Comparison of ENCODE assay signal across 13 mouse cellular contexts in genomic region chr17:13309182-13309631, GRCm38 (mm10). TPM values are rescaled to one million over a fixed set of nuclear protein-coding genes. Genes with fewer than 3 reads are reported as not detected.
DNase-seq lines count a peak whose midpoint lies in the region; ATAC-seq and TF ChIP-seq lines count a peak whose summit lies in the region.
"Not testable (repeated sequence)": the region's sequence is repeated elsewhere in the genome, so short reads cannot be mapped to it uniquely, and the experiment has no call there.
"Had no signal": no experiment of that assay in that cellular context is flagged by ENCODE, and none has a peak within 500 bp of the region (broad histone marks: within the 10 kb centered on the region; RNA-seq: fewer than 3 reads in every experiment).

No protein-coding gene starts in this region.

- not testable (repeated sequence) for TF ChIP-seq CTCF in kidney, postnatal 0 days (IDR thresholded peaks at IDR 0.05; ENCODE audit: low read depth); lung, postnatal 0 days (IDR thresholded peaks at IDR 0.05)

- H3K4me3 ChIP-seq in forebrain, embryonic 15.5 days; heart, embryonic 16.5 days (ENCODE audit: low read length); intestine, embryonic 16.5 days (ENCODE audit: low read length); kidney, postnatal 0 days (replicated peaks; ENCODE audit: low read depth, low read length); liver, embryonic 11.5 days (ENCODE audit: low read depth, low read length); lung, postnatal 0 days (ENCODE audit: low read depth, low read length); stomach, embryonic 14.5 days (ENCODE audit: low read depth, low read length): not testable (repeated sequence)

- WGBS in forebrain, embryonic 15.5 days: 92% methylated on average over 10 of the region's 10 CpGs
- WGBS in heart, embryonic 16.5 days: 84% methylated on average over 10 of the region's 10 CpGs
- 90% methylated on average over 10 of the region's 10 CpGs for WGBS in intestine, embryonic 16.5 days
- 87% methylated on average over 10 of the region's 10 CpGs for WGBS in kidney, postnatal 0 days
- WGBS in liver, embryonic 11.5 days: 84% methylated on average over 10 of the region's 10 CpGs
- 90% methylated on average over 10 of the region's 10 CpGs for WGBS in lung, postnatal 0 days
- 89% methylated on average over 10 of the region's 10 CpGs for WGBS in stomach, embryonic 14.5 days

- H3K4me1 ChIP-seq in forebrain, embryonic 15.5 days; heart, embryonic 16.5 days (ENCODE audit: control insufficient read depth, insufficient read depth, low read length); intestine, embryonic 16.5 days (ENCODE audit: control insufficient read depth, insufficient read depth, low read length); kidney, postnatal 0 days (replicated peaks; ENCODE audit: insufficient read depth, low read length); liver, embryonic 11.5 days (replicated peaks; ENCODE audit: control insufficient read depth, insufficient read depth, low read length); lung, postnatal 0 days (ENCODE audit: insufficient read depth, low read depth, low read length); stomach, embryonic 14.5 days (ENCODE audit: control insufficient read depth, insufficient read depth, low read length): not testable (repeated sequence)

- peak; percentile 20; the same call in 1 of the 2 replicates for ATAC-seq in forebrain, embryonic 15.5 days (replicated peaks)
- ATAC-seq in heart, embryonic 16.5 days (replicated peaks; ENCODE audit: extremely low read depth, insufficient read depth, low FRiP score): 0 out of 2 replicates have a peak, but pooled peaks have one; percentile 19
- peak; percentile 80 for ATAC-seq in intestine, embryonic 16.5 days
- ATAC-seq in kidney, postnatal 0 days (replicated peaks; ENCODE audit: low FRiP score, low read depth): peak; percentile 52
- ATAC-seq in liver, embryonic 11.5 days (replicated peaks; ENCODE audit: low FRiP score): peak; percentile 24; the same call in 1 of the 2 replicates
- peak; percentile 32; the same call in 1 of the 2 replicates for ATAC-seq in lung, postnatal 0 days
- ATAC-seq in stomach, embryonic 14.5 days (ENCODE audit: insufficient number of reproducible peaks, insufficient read depth, low FRiP score, low read depth): peak; percentile 38; the same call in 1 of the 2 replicates

- not testable (repeated sequence) for TF ChIP-seq EP300 in lung, postnatal 0 days (IDR thresholded peaks at IDR 0.05)

- not testable (repeated sequence) for H3K27ac ChIP-seq in forebrain, embryonic 15.5 days (replicated peaks); heart, embryonic 16.5 days (ENCODE audit: low read length); intestine, embryonic 16.5 days (ENCODE audit: low read length); kidney, postnatal 0 days; liver, embryonic 11.5 days (ENCODE audit: low read depth, low read length); lung, postnatal 0 days (ENCODE audit: low read length); stomach, embryonic 14.5 days (ENCODE audit: low read length)

- H3K27me3 ChIP-seq in forebrain, embryonic 15.5 days; heart, embryonic 16.5 days (ENCODE audit: control insufficient read depth, insufficient read depth, low read length); intestine, embryonic 16.5 days (replicated peaks; ENCODE audit: control insufficient read depth, insufficient read depth, low read length); kidney, postnatal 0 days (ENCODE audit: insufficient read depth, low read length); liver, embryonic 11.5 days (replicated peaks; ENCODE audit: control insufficient read depth, insufficient read depth, low read length); lung, postnatal 0 days (replicated peaks; ENCODE audit: insufficient read depth, low read length); stomach, embryonic 14.5 days (ENCODE audit: control insufficient read depth, insufficient read depth, low read length): not testable (repeated sequence)

- H3K9me3 ChIP-seq in forebrain, embryonic 15.5 days: peaks cover 16% of the 10 kb centered on the region
- H3K9me3 ChIP-seq in heart, embryonic 16.5 days (replicated peaks; ENCODE audit: control insufficient read depth, low read length): peaks cover 33% of the 10 kb centered on the region
- H3K9me3 ChIP-seq in intestine, embryonic 16.5 days (ENCODE audit: control insufficient read depth, low read length): peaks cover 17% of the 10 kb centered on the region
- 0 out of 2 replicates have a peak, but pooled peaks cover 11% of the 10 kb centered on the region for H3K9me3 ChIP-seq in kidney, postnatal 0 days (replicated peaks; ENCODE audit: low read length)
- peaks cover 24% of the 10 kb centered on the region for H3K9me3 ChIP-seq in liver, embryonic 11.5 days (ENCODE audit: control insufficient read depth, low read length)
- peaks cover 16% of the 10 kb centered on the region; the same call in 1 of the 2 replicates for H3K9me3 ChIP-seq in lung, postnatal 0 days (ENCODE audit: low read length)
- H3K9me3 ChIP-seq in stomach, embryonic 14.5 days (ENCODE audit: control insufficient read depth, low read depth, low read length): peaks cover 17% of the 10 kb centered on the region; the same call in 1 of the 2 replicates

- peak; percentile 45 for DNase-seq in 3134 (ENCODE audit: extremely low read depth, insufficient read length, low spot score)
- not testable (repeated sequence) for DNase-seq in kidney, postnatal 0 days (ENCODE audit: low spot score); liver, embryonic 11.5 days (ENCODE audit: low spot score); lung, postnatal 0 days (ENCODE audit: low spot score)

- H3K4me2 ChIP-seq in forebrain, embryonic 15.5 days (replicated peaks); heart, embryonic 16.5 days (ENCODE audit: low read depth, low read length); intestine, embryonic 16.5 days (ENCODE audit: low read depth, low read length); kidney, postnatal 0 days (ENCODE audit: low read length); liver, embryonic 11.5 days; lung, postnatal 0 days (replicated peaks; ENCODE audit: low read depth, low read length); stomach, embryonic 14.5 days (replicated peaks; ENCODE audit: low read depth, low read length): not testable (repeated sequence)

- not testable (repeated sequence) for H3K9ac ChIP-seq in forebrain, embryonic 15.5 days (replicated peaks); heart, embryonic 16.5 days (ENCODE audit: low read length); intestine, embryonic 16.5 days (ENCODE audit: low read depth, low read length); kidney, postnatal 0 days (ENCODE audit: low read depth, low read length); liver, embryonic 11.5 days (ENCODE audit: low read depth, low read length); lung, postnatal 0 days (replicated peaks; ENCODE audit: low read depth); stomach, embryonic 14.5 days (replicated peaks; ENCODE audit: low read depth, low read length)

- not testable (repeated sequence) for H3K36me3 ChIP-seq in forebrain, embryonic 15.5 days; heart, embryonic 16.5 days (ENCODE audit: control insufficient read depth, insufficient read depth); intestine, embryonic 16.5 days (ENCODE audit: control insufficient read depth, insufficient read depth, low read length); kidney, postnatal 0 days (ENCODE audit: insufficient read depth, low read length); liver, embryonic 11.5 days (ENCODE audit: control insufficient read depth, insufficient read depth, low read length); lung, postnatal 0 days (ENCODE audit: insufficient read depth, low read length); stomach, embryonic 14.5 days (ENCODE audit: control insufficient read depth, insufficient read depth, low read length)

RNA-seq across cellular contexts. Expression of gene Tcp10c, which starts 45.2 kb away (rescaled TPM):
- polyA plus RNA-seq in forebrain, embryonic 15.5 days (2015; fragmentation: Nextera tagmentation; extraction: Ambion mirVana): not detected in 2 replicates
- polyA plus RNA-seq in heart, embryonic 16.5 days (2015; fragmentation: Nextera tagmentation; extraction: Ambion mirVana): not detected in 2 replicates
- not detected in 2 replicates for polyA plus RNA-seq in intestine, embryonic 16.5 days (2015; fragmentation: Nextera tagmentation; extraction: Ambion mirVana)
- polyA plus RNA-seq in kidney, postnatal 0 days (2015; fragmentation: Nextera tagmentation; extraction: Ambion mirVana): not detected in 2 replicates
- not detected in 2 replicates for polyA plus RNA-seq in liver, embryonic 11.5 days (2014; fragmentation: Nextera tagmentation; extraction: Ambion mirVana)
- polyA plus RNA-seq in lung, postnatal 0 days (2015; fragmentation: Nextera tagmentation; extraction: Ambion mirVana): not detected in 2 replicates
- not detected in 2 replicates for polyA plus RNA-seq in stomach, embryonic 14.5 days (2014; fragmentation: Nextera tagmentation; extraction: Ambion mirVana)
- polyA plus RNA-seq: embryonic facial prominence, embryonic 13.5 days; forebrain, embryonic 16.5 days; heart, embryonic 15.5 days; midbrain, embryonic 15.5 days; neural tube, embryonic 12.5 days had no signal

Comparison
In these comparisons a context has a peak if more than half of its experiments do, and no peak if none do; other contexts are left out.
1. ATAC-seq: peak in every context shown above with its lines; median percentile 80 in intestine, embryonic 16.5 days; 52 in kidney, postnatal 0 days; 38 in stomach, embryonic 14.5 days; 32 in lung, postnatal 0 days; 24 in liver, embryonic 11.5 days; 20 in forebrain, embryonic 15.5 days; 19 in heart, embryonic 16.5 days.